Mouse (Mus musculus) lung, adult 18-20 months (tissue): ENCODE measurements around the gene Ubxn11.
A peak's percentile ranks its signal among the peaks of the same experiment; 100 is the strongest.

Experiments
- DNase-seq, 2 experiments: peaks; one replicate each; pipeline ENCODE4 v3.0.0; 2022; ENCODE audit warnings: mixed read lengths in 2 of 2

Ubxn11 gene

GRCm38 (mm10) chr4:134090521-134091224 is 11.7 kb upstream of the Ubxn11 start:
- DNase-seq: no peak

- no peak for DNase-seq
These were observed 11.2 kb upstream of the Ubxn11 start for GRCm38 (mm10) chr4:134091225-134091529.

- DNase-seq: peak; percentile 46 to 64
These were observed 9.7 kb upstream of the Ubxn11 start for GRCm38 (mm10) chr4:134092382-134093288.

GRCm38 (mm10) chr4:134094004-134094564 is 8.3 kb upstream of the Ubxn11 start:
- no peak for DNase-seq

GRCm38 (mm10) chr4:134094923-134095547 is 7.3 kb upstream of the Ubxn11 start, which contains the start of gene Cd52:
Gene Cd52 (minus strand): TSS chr4:134095082.
- peak; percentile 62 to 73 for DNase-seq

- DNase-seq: no peak
These were observed 6.2 kb upstream of the Ubxn11 start for GRCm38 (mm10) chr4:134096120-134096519.

GRCm38 (mm10) chr4:134097015-134097608 is 5.3 kb upstream of the Ubxn11 start:
- peak; percentile 29 to 35 for DNase-seq

- DNase-seq: peak; percentile 63 to 77
These were observed 3.7 kb upstream of the Ubxn11 start for GRCm38 (mm10) chr4:134098628-134099027.

GRCm38 (mm10) chr4:134100245-134100644 is 2.1 kb upstream of the Ubxn11 start:
- DNase-seq: no peak

- peak in 1 of 2 experiments; percentile 37 for DNase-seq
These were observed 361 bp downstream of the Ubxn11 start for GRCm38 (mm10) chr4:134102742-134103119.

GRCm38 (mm10) chr4:134106105-134106504 is 3.7 kb downstream of the Ubxn11 start:
- DNase-seq: no peak

GRCm38 (mm10) chr4:134107730-134108129 is 5.4 kb downstream of the Ubxn11 start:
- no peak for DNase-seq

- no peak for DNase-seq
These were observed 5.8 kb downstream of the Ubxn11 start for GRCm38 (mm10) chr4:134108196-134108595.

- no peak for DNase-seq
These were observed 8.3 kb downstream of the Ubxn11 start for GRCm38 (mm10) chr4:134110653-134111052.

GRCm38 (mm10) chr4:134112403-134112802 is 10.0 kb downstream of the Ubxn11 start:
- no peak for DNase-seq

GRCm38 (mm10) chr4:134113356-134113994 is 11.1 kb downstream of the Ubxn11 start:
- no peak for DNase-seq

GRCm38 (mm10) chr4:134114038-134114437 is 11.7 kb downstream of the Ubxn11 start:
- no peak for DNase-seq

- DNase-seq: no peak
These were observed 13.1 kb downstream of the Ubxn11 start for GRCm38 (mm10) chr4:134115215-134116144.

- DNase-seq: no peak
These were observed 14.1 kb downstream of the Ubxn11 start for GRCm38 (mm10) chr4:134116501-134116900.

GRCm38 (mm10) chr4:134117012-134117411 is 14.6 kb downstream of the Ubxn11 start:
- DNase-seq: peak; percentile 55 to 58
